Mouse (Mus musculus): ENCODE measurements around the gene Olfr976. TPM values are rescaled to one million over a fixed set of nuclear protein-coding genes. Genes with fewer than 3 reads are reported as not detected.

The Olfr976 gene
- not detected for polyA plus RNA-seq (2017; shearing (Covaris generic))

GRCm38 (mm10) chr9:39961033-39961432 lies at the start of gene Olfr976:
Olfr976 (minus strand) TSS chr9:39961133.

DNA sequence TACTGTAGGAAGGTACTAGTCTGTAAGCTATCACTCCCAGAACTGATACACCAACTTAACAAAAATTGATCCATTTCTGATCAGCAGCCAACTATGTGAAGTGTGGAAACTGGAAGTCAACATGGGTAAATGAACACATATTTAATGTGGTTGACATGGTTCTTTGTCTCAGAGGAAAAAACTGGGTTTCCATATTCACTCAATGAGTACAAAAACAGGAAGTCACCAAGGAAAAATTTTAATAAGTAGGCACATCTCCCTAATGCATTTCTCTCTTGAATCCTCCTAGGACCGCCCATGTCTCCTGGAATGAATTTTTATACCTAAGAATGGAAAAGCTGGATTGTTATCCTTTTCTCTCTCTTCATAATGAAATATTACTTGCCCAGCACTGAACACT lies 48.5 kb upstream of the Olfr976 start, which contains the start of gene Olfr980:
Gene Olfr980, minus strand, starts transcription at position 101 of the 400 bp plus-strand sequence.

DNA sequence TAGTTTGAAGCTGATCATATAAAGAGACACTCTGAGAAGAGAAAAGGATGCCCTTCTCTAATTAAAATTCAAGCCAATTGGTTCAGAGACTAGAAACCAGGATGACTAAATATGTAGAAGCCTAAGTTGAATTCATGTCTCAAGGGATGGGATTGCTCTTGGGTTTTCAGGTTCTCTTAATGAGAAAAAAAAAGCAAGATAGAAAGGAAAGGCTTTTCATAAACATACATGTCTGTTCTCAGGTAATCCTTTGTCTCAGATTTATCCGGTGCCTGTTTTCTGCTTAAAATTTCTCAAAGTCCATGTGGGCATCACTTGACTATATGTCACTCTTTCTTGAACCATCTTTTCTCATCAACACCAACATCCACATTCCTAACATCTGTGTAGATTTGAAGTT lies 42.4 kb upstream of the Olfr976 start, which contains the start of gene Olfr979:
Gene Olfr979, minus strand, starts transcription at position 101 of the 400 bp plus-strand sequence.

GRCm38 (mm10) chr9:39991813-39992212 lies 30.9 kb upstream of the Olfr976 start, which contains the start of gene Olfr978:
Olfr978 (plus strand) TSS chr9:39992113.

DNA sequence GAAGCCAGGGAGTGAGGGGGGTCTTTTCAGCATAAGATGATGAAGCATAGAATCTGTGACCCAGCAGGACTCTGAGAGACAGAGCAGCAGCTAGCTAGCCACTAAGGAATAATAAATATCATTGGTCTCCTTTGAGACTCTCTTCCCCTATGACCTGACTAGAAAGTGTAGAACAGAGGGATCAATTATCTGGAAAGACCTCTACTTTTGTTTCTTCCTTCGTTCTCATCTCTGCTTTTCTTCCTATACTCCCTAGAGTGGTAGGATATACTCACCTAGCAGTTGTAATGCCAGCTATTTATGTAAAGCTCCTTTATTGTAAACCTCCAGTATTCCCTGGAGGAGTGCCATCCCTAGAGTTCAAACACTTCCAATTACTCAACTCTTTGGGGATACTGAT lies 9.0 kb downstream of the Olfr976 start, which contains the start of gene Olfr975:
Gene Olfr975, minus strand, starts transcription at position 101 of the 400 bp plus-strand sequence.

DNA sequence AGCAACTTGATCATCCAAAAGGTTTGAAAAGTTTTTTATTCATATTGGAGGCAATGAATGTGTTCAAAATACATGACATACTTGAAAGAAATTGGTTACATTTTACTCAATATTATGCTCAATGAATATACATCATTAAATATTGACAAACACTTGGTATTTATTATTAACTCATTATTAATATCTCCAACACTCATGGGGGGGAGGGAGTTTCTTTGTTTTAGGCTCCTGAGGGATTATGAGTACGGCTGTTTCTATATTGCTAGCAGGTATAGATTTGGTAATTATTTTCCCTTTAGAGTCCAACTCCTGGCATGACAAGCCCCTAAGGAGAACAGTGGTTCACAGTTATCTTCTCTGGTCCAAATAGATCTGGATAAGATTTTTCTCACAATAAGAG lies 23.7 kb downstream of the Olfr976 start, which contains the start of gene Olfr974:
Gene Olfr974, plus strand, starts transcription at position 301 of the 400 bp plus-strand sequence.

GRCm38 (mm10) chr9:39907036-39907435 lies 53.9 kb downstream of the Olfr976 start, which contains the start of gene Olfr229:
Olfr229 (plus strand) TSS chr9:39907336.

Other genes starting within 250 kb of the Olfr976 start
- gene Olfr965, start 249.8 kb downstream of the Olfr976 start, polyA plus RNA-seq (2017; shearing (Covaris generic)), result not detected
- not detected for gene Olfr150, start 230.2 kb downstream of the Olfr976 start, polyA plus RNA-seq (2017; shearing (Covaris generic))
- not detected for gene Olfr967, start 214.9 kb downstream of the Olfr976 start, polyA plus RNA-seq (2017; shearing (Covaris generic))
- gene Olfr968, start 177.9 kb downstream of the Olfr976 start, polyA plus RNA-seq (2017; shearing (Covaris generic)), result not detected
- gene Olfr969, start 170.2 kb downstream of the Olfr976 start, polyA plus RNA-seq (2017; shearing (Covaris generic)), result not detected
- not detected for gene Olfr970, start 152.3 kb downstream of the Olfr976 start, polyA plus RNA-seq (2017; shearing (Covaris generic))
- gene Olfr971, start 124.3 kb downstream of the Olfr976 start, polyA plus RNA-seq (2017; shearing (Covaris generic)), result not detected
- gene Olfr972, start 94.7 kb downstream of the Olfr976 start, polyA plus RNA-seq (2017; shearing (Covaris generic)), result not detected
- gene Olfr229, start 53.8 kb downstream of the Olfr976 start, polyA plus RNA-seq (2017; shearing (Covaris generic)), result not detected
- gene Olfr974, start 23.6 kb downstream of the Olfr976 start, polyA plus RNA-seq (2017; shearing (Covaris generic)), result not detected
- not detected for gene Olfr975, start 9.1 kb downstream of the Olfr976 start, polyA plus RNA-seq (2017; shearing (Covaris generic))
- not detected for gene Olfr978, start 31.0 kb upstream of the Olfr976 start, polyA plus RNA-seq (2017; shearing (Covaris generic))
- not detected for gene Olfr979, start 42.3 kb upstream of the Olfr976 start, polyA plus RNA-seq (2017; shearing (Covaris generic))
- not detected for gene Olfr980, start 48.4 kb upstream of the Olfr976 start, polyA plus RNA-seq (2017; shearing (Covaris generic))
- not detected for gene Olfr981, start 60.3 kb upstream of the Olfr976 start, polyA plus RNA-seq (2017; shearing (Covaris generic))
- not detected for gene Olfr982, start 112.7 kb upstream of the Olfr976 start, polyA plus RNA-seq (2017; shearing (Covaris generic))
- not detected for gene Olfr983, start 132.5 kb upstream of the Olfr976 start, polyA plus RNA-seq (2017; shearing (Covaris generic))
- gene Olfr984, start 153.1 kb upstream of the Olfr976 start, polyA plus RNA-seq (2017; shearing (Covaris generic)), result not detected
- gene Olfr985, start 169.1 kb upstream of the Olfr976 start, polyA plus RNA-seq (2017; shearing (Covaris generic)), result not detected
- not detected for gene Tmem225, start 187.0 kb upstream of the Olfr976 start, polyA plus RNA-seq (2017; shearing (Covaris generic))
- not detected for gene Olfr986, start 219.8 kb upstream of the Olfr976 start, polyA plus RNA-seq (2017; shearing (Covaris generic))
- gene Zfp202, start 231.2 kb upstream of the Olfr976 start, polyA plus RNA-seq (2017; shearing (Covaris generic)), result 5.3 TPM